Mouse (Mus musculus): ENCODE measurements around the gene March11. TPM values are rescaled to one million over a fixed set of nuclear protein-coding genes. Genes with fewer than 3 reads are reported as not detected.
A peak's percentile ranks its signal among the peaks of the same experiment; 100 is the strongest.

March11 gene
- polyA plus RNA-seq, 1 experiment from 2014 or later: 3.8 TPM

- no peak for ATAC-seq (replicated peaks)
- WGBS: 87% methylated on average over 4 of the region's 4 CpGs
- Histone ChIP-seq H3K9ac (replicated peaks) (no peak overlapping the region), H3K27me3 (no peaks in the 10 kb centered on the region), H3K4me1 (no peaks in the 10 kb centered on the region), H3K36me3 (no peaks in the 10 kb centered on the region), H3K4me3 (no peak overlapping the region), H3K27ac (replicated peaks) (no peak overlapping the region), H3K9me3 (no peaks in the 10 kb centered on the region), H3K4me2 (replicated peaks) (no peak overlapping the region)
Measured at GRCm38 (mm10) chr15:26322804-26323203, 14.0 kb downstream of the March11 start.

GRCm38 (mm10) chr15:26327157-26327556, 18.3 kb downstream of the March11 start:
- no peak for ATAC-seq (replicated peaks)
- Histone ChIP-seq H3K9me3 (no peaks in the 10 kb centered on the region), H3K36me3 (no peaks in the 10 kb centered on the region), H3K27ac (replicated peaks) (no peak overlapping the region), H3K4me2 (replicated peaks) (no peak overlapping the region), H3K9ac (replicated peaks) (no peak overlapping the region), H3K27me3 (no peaks in the 10 kb centered on the region), H3K4me3 (no peak overlapping the region), H3K4me1 (no peaks in the 10 kb centered on the region)
- 93% methylated on average over 1 of the region's 1 CpGs for WGBS

DNA sequence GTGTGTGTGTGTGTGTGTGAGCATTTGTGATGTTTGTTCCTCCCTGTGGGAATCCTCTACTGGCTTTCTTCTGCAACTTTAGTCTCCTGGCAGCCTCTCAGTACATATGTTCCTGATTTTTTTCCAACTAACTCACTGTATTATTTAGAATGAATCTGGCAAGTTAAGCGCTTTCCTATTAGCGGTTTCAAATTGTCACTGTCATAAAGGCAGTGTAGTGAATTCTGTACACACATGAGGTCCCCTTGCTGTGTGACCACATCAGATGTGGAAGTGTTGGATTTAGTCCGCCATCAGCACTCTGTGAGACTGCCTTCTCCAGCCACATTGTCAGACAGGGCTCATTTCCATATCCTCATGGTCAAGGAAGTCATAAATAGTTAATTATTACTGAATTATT, 26.9 kb downstream of the March11 start:
- no peaks in the 10 kb centered on the region for H3K9me3 ChIP-seq
- 51% methylated on average over 3 of the region's 3 CpGs for WGBS
- ATAC-seq (replicated peaks): peak; percentile 58
- no peak overlapping the region for H3K4me3 ChIP-seq
- no peak overlapping the region for H3K4me2 ChIP-seq (replicated peaks)
- no peak overlapping the region for H3K9ac ChIP-seq (replicated peaks)
- H3K27me3 ChIP-seq: no peaks in the 10 kb centered on the region
- H3K27ac ChIP-seq (replicated peaks): no peak overlapping the region
- H3K4me1 ChIP-seq: no peaks in the 10 kb centered on the region
- no peaks in the 10 kb centered on the region for H3K36me3 ChIP-seq

DNA sequence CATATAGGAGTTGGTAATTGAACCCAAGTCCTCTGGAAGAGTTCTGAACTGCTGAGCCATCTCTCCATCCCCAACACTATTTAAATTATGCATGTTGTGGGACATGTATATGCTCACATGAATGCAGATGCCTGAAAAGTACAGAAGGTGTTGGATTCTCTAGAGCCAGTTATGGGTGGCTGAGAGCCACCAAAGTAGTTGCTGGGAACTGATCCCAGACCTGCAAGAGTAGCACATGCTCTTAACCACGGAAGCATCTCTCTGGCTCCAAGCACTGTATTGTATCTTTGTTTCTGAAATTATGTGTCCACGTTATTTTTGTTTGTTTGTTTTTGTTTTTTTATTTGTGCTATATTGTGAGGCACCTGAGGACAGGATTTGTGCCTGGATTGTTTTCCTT, 28.9 kb downstream of the March11 start:
- ATAC-seq (replicated peaks): 0 out of 2 replicates have a peak, but pooled peaks have one; percentile 53
- no peaks in the 10 kb centered on the region for H3K27me3 ChIP-seq
- WGBS: 78% methylated on average over 2 of the region's 2 CpGs

DNA sequence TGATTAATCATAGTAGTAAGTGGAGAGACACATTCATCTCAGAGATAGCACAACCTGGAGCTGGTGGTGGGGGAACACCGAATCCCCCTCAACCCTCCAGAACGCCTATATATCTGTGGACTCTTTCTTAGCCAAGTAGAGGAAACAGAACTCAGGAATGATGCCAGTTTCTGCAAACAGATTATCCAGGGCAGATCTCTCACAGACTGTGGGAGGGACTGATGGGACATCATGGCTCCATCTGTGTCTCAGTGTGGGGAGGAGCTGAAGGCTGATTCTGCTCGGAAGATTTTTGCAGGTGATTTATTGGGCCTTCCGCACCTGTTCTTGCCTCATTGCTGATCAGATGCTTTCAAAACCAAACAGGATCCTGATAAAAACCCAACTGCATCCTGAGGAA, 29.5 kb downstream of the March11 start:
- H3K4me2 ChIP-seq (replicated peaks): no peak overlapping the region
- no peaks in the 10 kb centered on the region for H3K27me3 ChIP-seq
- H3K9me3 ChIP-seq: no peaks in the 10 kb centered on the region
- no peak overlapping the region for H3K27ac ChIP-seq (replicated peaks)
- H3K4me1 ChIP-seq: no peaks in the 10 kb centered on the region
- no peaks in the 10 kb centered on the region for H3K36me3 ChIP-seq
- H3K9ac ChIP-seq (replicated peaks): no peak overlapping the region
- WGBS: 73% methylated on average over 4 of the region's 4 CpGs
- ATAC-seq (replicated peaks): 0 out of 2 replicates have a peak, but pooled peaks have one; percentile 46
- H3K4me3 ChIP-seq: no peak overlapping the region

More for the DNA sequence above, 28.9 kb downstream of the March11 start:
- no peaks in the 10 kb centered on the region for H3K9me3 ChIP-seq
- H3K27ac ChIP-seq (replicated peaks): no peak overlapping the region
- H3K4me1 ChIP-seq: no peaks in the 10 kb centered on the region
- no peak overlapping the region for H3K4me3 ChIP-seq
- H3K36me3 ChIP-seq: no peaks in the 10 kb centered on the region
- no peak overlapping the region for H3K4me2 ChIP-seq (replicated peaks)
- no peak overlapping the region for H3K9ac ChIP-seq (replicated peaks)

GRCm38 (mm10) chr15:26340490-26340889, 31.6 kb downstream of the March11 start:
- Histone ChIP-seq H3K9ac (replicated peaks) (no peak overlapping the region), H3K9me3 (no peaks in the 10 kb centered on the region), H3K27me3 (no peaks in the 10 kb centered on the region), H3K4me3 (no peak overlapping the region), H3K4me1 (no peaks in the 10 kb centered on the region), H3K36me3 (no peaks in the 10 kb centered on the region), H3K4me2 (replicated peaks) (no peak overlapping the region), H3K27ac (replicated peaks) (no peak overlapping the region)
- ATAC-seq (replicated peaks): no peak
- WGBS: 70% methylated on average over 11 of the region's 11 CpGs

DNA sequence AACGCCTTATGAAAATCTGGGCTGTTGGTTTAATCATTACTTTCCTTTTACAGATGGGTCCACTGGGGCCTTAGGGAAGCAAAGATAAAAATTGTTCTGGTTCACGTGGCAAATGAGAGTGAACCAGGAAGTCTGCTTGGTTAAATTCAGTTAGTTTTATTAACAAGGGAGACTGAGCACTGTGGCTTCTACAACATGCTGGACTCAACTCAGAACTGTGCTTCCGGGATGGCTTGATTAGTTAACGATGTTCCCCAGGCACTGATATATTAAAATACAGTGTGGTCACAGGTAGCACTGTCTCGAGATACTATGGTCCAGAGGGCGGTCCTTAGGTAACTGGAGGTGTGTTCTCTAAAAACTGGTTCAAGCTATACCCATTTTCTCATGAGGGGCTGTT, 32.1 kb downstream of the March11 start:
- Histone ChIP-seq H3K4me3 (no peak overlapping the region), H3K27me3 (no peaks in the 10 kb centered on the region), H3K4me1 (no peaks in the 10 kb centered on the region), H3K9me3 (no peaks in the 10 kb centered on the region), H3K36me3 (no peaks in the 10 kb centered on the region), H3K9ac (replicated peaks) (no peak overlapping the region), H3K4me2 (replicated peaks) (no peak overlapping the region), H3K27ac (replicated peaks) (no peak overlapping the region)
- 87% methylated on average over 6 of the region's 6 CpGs for WGBS
- ATAC-seq (replicated peaks): no peak

- Histone ChIP-seq H3K27me3 (no peaks in the 10 kb centered on the region), H3K27ac (replicated peaks) (no peak overlapping the region), H3K9me3 (no peaks in the 10 kb centered on the region), H3K4me1 (no peaks in the 10 kb centered on the region), H3K4me3 (no peak overlapping the region), H3K4me2 (replicated peaks) (no peak overlapping the region), H3K36me3 (no peaks in the 10 kb centered on the region), H3K9ac (replicated peaks) (no peak overlapping the region)
- ATAC-seq (replicated peaks): no peak
- WGBS: 81% methylated on average over 5 of the region's 5 CpGs
Measured at GRCm38 (mm10) chr15:26344329-26344728, 35.5 kb downstream of the March11 start.

DNA sequence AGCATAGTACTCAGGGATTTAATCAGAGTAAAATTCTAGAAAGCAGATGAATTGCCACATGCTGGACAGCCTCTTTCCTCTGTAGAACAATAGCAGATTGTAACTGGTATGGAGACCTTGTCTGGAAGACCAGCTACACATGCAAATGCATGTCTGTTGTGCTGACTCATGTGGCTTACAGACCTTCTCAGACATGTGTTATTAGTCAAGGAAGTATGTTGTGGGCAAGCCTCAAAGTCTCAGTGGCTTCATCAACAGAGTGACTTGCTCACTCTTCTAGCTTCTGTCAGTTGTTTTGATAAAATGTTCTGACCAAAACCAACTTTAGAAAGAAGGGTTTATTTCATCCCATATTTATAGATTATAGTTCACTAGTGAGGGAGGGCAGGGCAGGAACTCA, 44.8 kb downstream of the March11 start:
- Histone ChIP-seq H3K4me1 (no peaks in the 10 kb centered on the region), H3K27me3 (no peaks in the 10 kb centered on the region), H3K9ac (replicated peaks) (no peak overlapping the region), H3K27ac (replicated peaks) (no peak overlapping the region), H3K4me2 (replicated peaks) (no peak overlapping the region), H3K4me3 (no peak overlapping the region), H3K36me3 (no peaks in the 10 kb centered on the region), H3K9me3 (no peaks in the 10 kb centered on the region)
- no peak for ATAC-seq (replicated peaks)

DNA sequence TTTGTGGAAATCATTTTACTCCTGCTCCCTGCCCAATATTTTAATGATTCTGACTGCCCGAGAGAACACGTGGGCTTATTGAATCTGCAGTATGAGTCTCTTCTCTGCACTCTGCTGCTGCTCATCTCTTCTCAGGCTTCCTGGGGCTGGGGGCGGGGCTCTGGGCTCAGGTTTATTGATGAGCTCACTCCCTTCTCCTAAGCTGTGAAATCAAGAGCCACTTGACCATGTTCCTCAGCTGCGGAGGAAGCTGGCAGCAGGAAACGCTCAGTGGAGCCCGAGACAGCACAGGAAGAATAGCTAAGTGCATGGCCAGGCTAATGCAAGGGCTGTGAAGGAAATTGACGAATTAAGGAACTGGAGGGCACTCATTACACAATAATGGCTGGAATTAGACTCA, 56.5 kb downstream of the March11 start:
- ATAC-seq (replicated peaks): peak; percentile 73
- H3K4me2 ChIP-seq (replicated peaks): peak overlapping the region; percentile 13; the same call in 1 of the 2 replicates
- 24% methylated on average over 7 of the region's 7 CpGs for WGBS

DNA sequence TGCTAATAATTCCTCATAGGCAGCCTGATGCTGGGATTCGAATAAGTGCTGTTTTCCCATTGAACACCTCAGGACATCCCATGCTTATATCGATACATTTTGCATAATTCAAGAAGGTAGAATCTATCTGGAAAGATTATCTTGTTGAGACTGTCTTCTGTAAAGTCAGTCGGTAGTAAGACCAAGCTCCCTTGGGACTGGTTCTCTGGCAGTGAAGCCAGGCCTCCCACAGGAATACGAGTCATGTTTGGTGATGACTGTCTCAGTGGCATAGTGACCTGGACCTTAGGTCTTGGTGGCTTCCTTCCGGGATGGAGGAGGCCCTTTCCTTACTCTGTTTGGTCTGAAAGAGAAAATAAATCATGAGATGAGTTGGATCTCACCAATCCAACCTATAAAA, 57.7 kb downstream of the March11 start:
- peaks cover 9% of the 10 kb centered on the region; the same call in 1 of the 2 replicates for H3K4me1 ChIP-seq
- H3K36me3 ChIP-seq: no peaks in the 10 kb centered on the region
- no peak overlapping the region for H3K9ac ChIP-seq (replicated peaks)
- no peak overlapping the region for H3K27ac ChIP-seq (replicated peaks)
- ATAC-seq (replicated peaks): no peak
- no peaks in the 10 kb centered on the region for H3K9me3 ChIP-seq
- no peak overlapping the region for H3K4me2 ChIP-seq (replicated peaks)
- H3K27me3 ChIP-seq: no peaks in the 10 kb centered on the region
- WGBS: 91% methylated on average over 5 of the region's 5 CpGs
- no peak overlapping the region for H3K4me3 ChIP-seq

More for the DNA sequence above, 56.5 kb downstream of the March11 start:
- H3K9ac ChIP-seq (replicated peaks): no peak overlapping the region
- peaks cover 9% of the 10 kb centered on the region; the same call in 1 of the 2 replicates for H3K4me1 ChIP-seq
- no peak overlapping the region for H3K4me3 ChIP-seq
- H3K27me3 ChIP-seq: no peaks in the 10 kb centered on the region
- no peaks in the 10 kb centered on the region for H3K36me3 ChIP-seq
- no peaks in the 10 kb centered on the region for H3K9me3 ChIP-seq
- no peak overlapping the region for H3K27ac ChIP-seq (replicated peaks)

GRCm38 (mm10) chr15:26373759-26374158, 64.9 kb downstream of the March11 start:
- no peak for ATAC-seq (replicated peaks)
- H3K4me1 ChIP-seq: no peaks in the 10 kb centered on the region
- WGBS: 79% methylated on average over 5 of the region's 5 CpGs

DNA sequence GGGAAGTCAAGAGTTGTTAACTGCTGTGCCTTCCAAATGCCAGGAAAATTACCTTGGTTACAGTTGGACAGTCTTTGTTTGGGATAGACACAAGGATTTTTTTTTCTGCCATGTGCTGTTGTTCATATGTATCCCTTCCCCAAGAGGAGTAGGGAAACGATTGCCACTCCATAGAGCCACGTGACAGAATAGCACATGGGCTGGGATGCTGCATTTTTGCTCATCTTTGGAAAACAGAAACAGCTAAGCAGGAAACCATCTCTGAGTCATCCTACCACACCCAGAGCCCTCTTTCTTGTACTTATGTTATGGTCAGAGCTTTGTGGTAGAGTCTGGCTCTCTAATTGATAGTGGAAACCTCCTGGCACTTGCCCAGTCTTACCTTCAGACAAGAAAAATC, 65.4 kb downstream of the March11 start:
- WGBS: 82% methylated on average over 2 of the region's 2 CpGs

More at GRCm38 (mm10) chr15:26373759-26374158, 64.9 kb downstream of the March11 start:
- no peaks in the 10 kb centered on the region for H3K36me3 ChIP-seq
- H3K27me3 ChIP-seq: no peaks in the 10 kb centered on the region
- H3K4me2 ChIP-seq (replicated peaks): no peak overlapping the region
- no peaks in the 10 kb centered on the region for H3K9me3 ChIP-seq
- H3K4me3 ChIP-seq: no peak overlapping the region
- H3K9ac ChIP-seq (replicated peaks): no peak overlapping the region
- H3K27ac ChIP-seq (replicated peaks): no peak overlapping the region

More for the DNA sequence above, 65.4 kb downstream of the March11 start:
- Histone ChIP-seq H3K9ac (replicated peaks) (no peak overlapping the region), H3K36me3 (no peaks in the 10 kb centered on the region), H3K4me1 (no peaks in the 10 kb centered on the region), H3K4me3 (no peak overlapping the region), H3K27ac (replicated peaks) (no peak overlapping the region), H3K9me3 (no peaks in the 10 kb centered on the region), H3K27me3 (no peaks in the 10 kb centered on the region), H3K4me2 (replicated peaks) (no peak overlapping the region)
- no peak for ATAC-seq (replicated peaks)

Measured in forebrain, embryonic 15.5 days (tissue).